Mouse (Mus musculus) kidney, postnatal 0 days (tissue): Measurements from ENCODE around the gene Ddx6. TPM values are rescaled to one million over a fixed set of nuclear protein-coding genes. Genes with fewer than 3 reads are reported as not detected.

Source experiments
- ATAC-seq: fragments of 200-750 bp; cut with Nextera tagmentation; replicated peaks from 2 replicates; pipeline ENCODE4 v1.8.0; 2017; ENCODE audit warnings: low read depth, moderate number of reproducible peaks, moderate TSS enrichment, moderate library complexity; ENCODE audit not compliant: low FRiP score
- DNase-seq: peaks from one replicate; pipeline ENCODE4 v3.0.0-alpha.2; 2016; ENCODE audit warnings: low spot score
- H3K27ac ChIP-seq: fragments of 300-500 bp; sonication (generic); 2 replicates; pipeline ENCODE4 v1.5.1; 2014; ENCODE audit warnings: mild to moderate bottlenecking
- H3K27me3 ChIP-seq: fragments of 300-500 bp; sonication (generic); 2 replicates; pipeline ENCODE4 v1.6.1; 2014; ENCODE audit warnings: low read length, mixed read lengths; ENCODE audit not compliant: insufficient read depth
- H3K36me3 ChIP-seq: fragments of 300-500 bp; sonication (generic); 2 replicates; pipeline ENCODE4 v1.6.1; 2014; ENCODE audit warnings: low read length, mixed read lengths; ENCODE audit not compliant: insufficient read depth
- H3K4me1 ChIP-seq: fragments of 300-500 bp; sonication (generic); replicated peaks from 2 replicates; pipeline ENCODE4 v1.6.1; 2014; ENCODE audit warnings: antibody characterized with exemption, low read length, mixed read lengths; ENCODE audit not compliant: insufficient read depth
- H3K4me2 ChIP-seq: fragments of 300-500 bp; sonication (generic); 2 replicates; pipeline ENCODE4 v1.6.1; 2014; ENCODE audit warnings: mild to moderate bottlenecking, low read length, moderate library complexity, mixed read lengths
- H3K4me3 ChIP-seq: fragments of 300-500 bp; sonication (generic); replicated peaks from 2 replicates; pipeline ENCODE4 v1.5.1; 2014; ENCODE audit warnings: low read depth, low read length
- H3K9ac ChIP-seq: fragments of 300-500 bp; sonication (generic); 2 replicates; pipeline ENCODE4 v1.6.1; 2014; ENCODE audit warnings: low read depth, low read length
- H3K9me3 ChIP-seq: fragments of 300-500 bp; sonication (generic); replicated peaks from 2 replicates; pipeline ENCODE4 v1.6.1; 2016; ENCODE audit warnings: low read length, inconsistent platforms, mixed read lengths
- CTCF ChIP-seq: IDR thresholded peaks from 2 replicates; pipeline ENCODE4 v1.5.1; 2016; ENCODE audit warnings: antibody characterized with exemption, low read depth, mild to moderate bottlenecking, moderate library complexity
- WGBS: fragments of 180-500 bp; shearing (Covaris S2); extraction: QIAGEN DNeasy Blood & Tissue Kit; methylation state at CpG from one replicate; pipeline ENCODE4 v1.1.7; 2014; 5-methylcytosine and 5-hydroxymethylcytosine counted together
- polyA plus RNA-seq: library from polyadenylated mRNA; unstranded; fragments of >200 nt; fragmentation: Nextera tagmentation; extraction: Ambion mirVana; gene quantifications from 2 replicates; pipeline ENCODE4 v1.2.1, GENCODE M21; 2015

Ddx6 gene
- polyA plus RNA-seq, 1 experiment from 2014 or later, result 13.8 TPM

GRCm38 (mm10) chr9:44686638-44687037, 81.9 kb downstream of the Ddx6 start:
- H3K27ac ChIP-seq, result peak overlapping the region; percentile 1; the same call in 1 of the 2 replicates
- 49% methylated on average over 5 of the region's 5 CpGs for WGBS

GRCm38 (mm10) chr9:44688013-44688412, 83.3 kb downstream of the Ddx6 start:
- Histone ChIP-seq H3K4me3 (no peak overlapping the region), H3K9ac (no peak overlapping the region), H3K36me3 (peaks cover 23% of the 10 kb centered on the region), H3K4me1 (peaks cover 7% of the 10 kb centered on the region), H3K9me3 (no peaks in the 10 kb centered on the region), H3K4me2 (no peak overlapping the region), H3K27ac (no peak overlapping the region), H3K27me3 (no peaks in the 10 kb centered on the region)
- no peak for TF ChIP-seq CTCF
- ATAC-seq (no peak), DNase-seq (no peak)
- WGBS, result 64% methylated on average over 9 of the region's 9 CpGs

More at GRCm38 (mm10) chr9:44686638-44687037, 81.9 kb downstream of the Ddx6 start:
- Histone ChIP-seq H3K4me3 (no peak overlapping the region), H3K9me3 (no peaks in the 10 kb centered on the region), H3K36me3 (peaks cover 21% of the 10 kb centered on the region; the same call in 1 of the 2 replicates), H3K27me3 (no peaks in the 10 kb centered on the region), H3K4me1 (peaks cover 7% of the 10 kb centered on the region), H3K4me2 (no peak overlapping the region), H3K9ac (no peak overlapping the region)
- DNase-seq, result no peak
- TF ChIP-seq CTCF, result no peak
- ATAC-seq, result no peak

Other genes with a start within 250 kb of the Ddx6 start
- gene Vps11, start 243.2 kb upstream of the Ddx6 start, polyA plus RNA-seq, result 30.3 and 31.1 TPM in 2 replicates
- 22.1 and 25.8 TPM in 2 replicates for gene Hyou1, start 225.4 kb upstream of the Ddx6 start, polyA plus RNA-seq
- 88.7 and 101 TPM in 2 replicates for gene Slc37a4, start 208.0 kb upstream of the Ddx6 start, polyA plus RNA-seq
- gene Rps25, start 197.8 kb upstream of the Ddx6 start, polyA plus RNA-seq, result 2,620 and 2,934 TPM in 2 replicates
- gene Trappc4, start 197.3 kb upstream of the Ddx6 start, polyA plus RNA-seq, result 130 and 135 TPM in 2 replicates
- gene Ccdc84, start 186.3 kb upstream of the Ddx6 start, polyA plus RNA-seq, result 25.5 and 29.2 TPM in 2 replicates
- gene Foxr1, start 163.8 kb upstream of the Ddx6 start, polyA plus RNA-seq, result not detected in 2 replicates
- 19.9 and 27.8 TPM in 2 replicates for gene Upk2, start 149.9 kb upstream of the Ddx6 start, polyA plus RNA-seq
- 8.7 and 9.1 TPM in 2 replicates for gene Bcl9l, start 122.1 kb upstream of the Ddx6 start, polyA plus RNA-seq
- gene Cxcr5, start 43.0 kb upstream of the Ddx6 start, polyA plus RNA-seq, result 0.05 TPM in 1 of 2 replicates, not detected in the other
- gene Treh, start 68.3 kb downstream of the Ddx6 start, polyA plus RNA-seq, result 1.5 and 2.2 TPM in 2 replicates
- 24.2 and 24.4 TPM in 2 replicates for gene Phldb1, start 130.3 kb downstream of the Ddx6 start, polyA plus RNA-seq
- 135 and 149 TPM in 2 replicates for gene Arcn1, start 163.0 kb downstream of the Ddx6 start, polyA plus RNA-seq
- gene Ift46, start 163.0 kb downstream of the Ddx6 start, polyA plus RNA-seq, result 98.3 and 109 TPM in 2 replicates
- gene Tmem25, start 194.4 kb downstream of the Ddx6 start, polyA plus RNA-seq, result 36.0 and 38.0 TPM in 2 replicates
- gene Ttc36, start 198.2 kb downstream of the Ddx6 start, polyA plus RNA-seq, result 514 and 515 TPM in 2 replicates